Mouse (Mus musculus) erythroblast, embryonic 14.5 days (primary cell): ENCODE measurements around the gene Il1f5. TPM values are rescaled to one million over a fixed set of nuclear protein-coding genes. Genes with fewer than 3 reads are reported as not detected.

Source experiments
- H3K27me3 ChIP-seq: 2 replicates; pipeline ENCODE4 v1.6.1; 2012; ENCODE audit warnings: inconsistent platforms; ENCODE audit not compliant: control insufficient read depth
- H3K36me3 ChIP-seq: 2 replicates; pipeline ENCODE4 v1.6.1; 2012; ENCODE audit warnings: mild to moderate bottlenecking, inconsistent platforms; ENCODE audit not compliant: control insufficient read depth
- H3K4me1 ChIP-seq: 2 replicates; pipeline ENCODE4 v1.6.1; 2012; ENCODE audit warnings: inconsistent platforms; ENCODE audit not compliant: control insufficient read depth
- H3K4me3 ChIP-seq: replicated peaks from 2 replicates; pipeline ENCODE3; 2012; ENCODE audit warnings: moderate library complexity, mild to moderate bottlenecking, inconsistent platforms
- H3K9me3 ChIP-seq: 2 replicates; pipeline ENCODE4 v1.6.1; 2012; ENCODE audit warnings: low read length, inconsistent platforms, mixed read lengths; ENCODE audit not compliant: control insufficient read depth
- GATA1 ChIP-seq: IDR thresholded peaks from 2 replicates; pipeline ENCODE4 v1.6.1; 2012; ENCODE audit warnings: low read length, inconsistent platforms, mixed read lengths
- TAL1 ChIP-seq: IDR thresholded peaks from 3 replicates; pipeline ENCODE4 v1.6.1; 2012; ENCODE audit warnings: low read length, inconsistent platforms, mixed read lengths
- polyA plus RNA-seq: library from polyadenylated mRNA; stranded (reverse); fragments of >175 nt; gene quantifications from 2 replicates; pipeline ENCODE4 v1.2.3, GENCODE M21; 2012

The Il1f5 gene
- polyA plus RNA-seq, 1 experiment, result not detected

DNA sequence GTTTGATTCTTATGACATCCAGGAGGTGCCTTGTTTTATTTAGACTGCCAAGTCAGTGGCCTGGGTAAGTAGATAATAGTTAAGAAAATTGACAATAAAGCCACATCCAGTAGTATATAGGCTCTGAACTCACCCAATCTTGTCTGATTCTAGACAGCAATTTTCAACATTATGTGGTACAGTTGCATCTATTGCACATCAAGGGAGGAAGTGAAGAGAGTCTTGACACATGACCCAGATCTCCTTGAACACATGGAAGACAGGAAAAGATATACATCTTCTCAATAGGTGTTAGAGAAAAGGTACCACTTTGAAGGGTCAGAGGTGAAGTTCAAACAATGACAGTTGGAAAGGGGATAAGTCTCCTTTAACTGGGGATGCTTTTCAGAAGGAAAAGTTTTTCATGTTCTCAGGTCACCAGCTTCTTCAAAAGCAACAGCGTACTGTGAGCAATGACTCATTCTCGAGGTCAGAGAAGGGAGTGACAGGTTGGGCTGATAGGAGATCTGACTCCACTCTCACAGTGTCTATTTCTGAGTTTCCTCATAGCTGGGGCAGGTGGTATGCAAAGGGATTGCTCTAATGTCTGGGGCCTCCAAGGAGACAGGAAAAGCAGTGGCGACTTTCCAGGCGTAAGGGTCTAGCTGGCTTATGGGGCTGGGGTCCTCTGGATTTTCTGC lies 41.3 kb downstream of the Il1f5 start:
- no peaks in the 10 kb centered on the region for H3K27me3 ChIP-seq
- H3K4me1 ChIP-seq, result no peaks in the 10 kb centered on the region
- no peaks in the 10 kb centered on the region for H3K36me3 ChIP-seq
- TF ChIP-seq TAL1, result no peak
- TF ChIP-seq GATA1, result no peak
- H3K9me3 ChIP-seq, result no peaks in the 10 kb centered on the region
- H3K4me3 ChIP-seq, result no peak overlapping the region

Other genes with a start within 250 kb of the Il1f5 start
- gene Hnmt, start 227.6 kb upstream of the Il1f5 start, polyA plus RNA-seq, result not detected in 2 replicates
- not detected in 2 replicates for gene Tbpl2, start 180.4 kb upstream of the Il1f5 start, polyA plus RNA-seq
- gene Il1f8, start 123.8 kb upstream of the Il1f5 start, polyA plus RNA-seq, result not detected in 2 replicates
- not detected in 2 replicates for gene Il1f9, start 90.5 kb upstream of the Il1f5 start, polyA plus RNA-seq
- gene Il1f6, start 61.5 kb upstream of the Il1f5 start, polyA plus RNA-seq, result not detected in 2 replicates
- not detected in 2 replicates for gene Il1f10, start 14.2 kb downstream of the Il1f5 start, polyA plus RNA-seq
- not detected in 2 replicates for gene Il1rn, start 59.9 kb downstream of the Il1f5 start, polyA plus RNA-seq
- 0.51 and 0.54 TPM in 2 replicates for gene Psd4, start 90.6 kb downstream of the Il1f5 start, polyA plus RNA-seq
- not detected in 2 replicates for gene Pax8, start 198.6 kb downstream of the Il1f5 start, polyA plus RNA-seq